Mouse (Mus musculus) cortical plate, adult 2 months (tissue): Measurements from ENCODE around the gene Primpol.

Source experiments
- CTCF ChIP-seq: fragments of 200-500 bp; IDR thresholded peaks from 2 replicates; pipeline ENCODE4 v1.5.1; 2011; ENCODE audit warnings: mild to moderate bottlenecking, control low read depth, low read length; ENCODE audit not compliant: insufficient read depth; ENCODE audit errors: extremely low read depth
- POLR2A ChIP-seq: fragments of 200-500 bp; IDR thresholded peaks from 2 replicates; pipeline ENCODE4 v1.6.1; 2011; ENCODE audit warnings: mild to moderate bottlenecking, low read length, control low read depth; ENCODE audit not compliant: insufficient read depth; ENCODE audit errors: extremely low read depth

- no peak for TF ChIP-seq CTCF
- no peak for TF ChIP-seq POLR2A
Observed at GRCm38 (mm10) chr8:46526821-46527220, 90.2 kb downstream of the Primpol start.
